ENCODE assay signal across 24 mouse cellular contexts in genomic region chr10:39241486-39241885, GRCm38 (mm10).
"Had no signal": no experiment of that assay in that cellular context is flagged by ENCODE, and none has a peak within 500 bp of the region (broad histone marks: within the 10 kb centered on the region; RNA-seq: fewer than 3 reads in every experiment).

No protein-coding gene starts in this region.

- H3K9ac ChIP-seq: heart, embryonic 12.5 days; hindbrain, embryonic 13.5 days; hindbrain, embryonic 15.5 days; kidney, embryonic 15.5 days; limb, embryonic 13.5 days; limb, embryonic 15.5 days; liver, embryonic 12.5 days; liver, embryonic 14.5 days had no signal

- H3K27ac ChIP-seq: gastrocnemius, adult 2 months; heart, adult 2 months; hindbrain, embryonic 13.5 days; hindbrain, embryonic 15.5 days; hindbrain, postnatal 0 days; kidney, embryonic 15.5 days; kidney, postnatal 0 days; limb, embryonic 13.5 days; limb, embryonic 15.5 days; liver, embryonic 12.5 days; liver, embryonic 14.5 days had no signal

- H3K4me2 ChIP-seq: heart, embryonic 12.5 days; hindbrain, embryonic 13.5 days; hindbrain, embryonic 15.5 days; kidney, embryonic 15.5 days; limb, embryonic 13.5 days; limb, embryonic 15.5 days; liver, embryonic 12.5 days had no signal

- DNase-seq: gastrocnemius, adult 2 months; gastrocnemius, postnatal 10 days; gastrocnemius, postnatal 25 days; heart, adult 2 months; heart, postnatal 4 days; kidney, adult 11 months; kidney, adult 2 months; kidney, adult 9 months; kidney, postnatal 14 days; kidney, postnatal 36 days; layer of hippocampus, adult 9-11 months; layer of hippocampus, postnatal 36 days had no signal

- ATAC-seq: hindbrain, postnatal 0 days; intestine, embryonic 16.5 days; liver, embryonic 12.5 days had no signal

- H3K27me3 ChIP-seq: heart, embryonic 12.5 days; hindbrain, embryonic 13.5 days; hindbrain, embryonic 15.5 days; kidney, embryonic 15.5 days; limb, embryonic 13.5 days; limb, embryonic 15.5 days; liver, embryonic 12.5 days had no signal

- H3K9me3 ChIP-seq: heart, embryonic 12.5 days; hindbrain, embryonic 10.5 days; hindbrain, embryonic 13.5 days; hindbrain, embryonic 15.5 days; kidney, embryonic 15.5 days; limb, embryonic 13.5 days; limb, embryonic 15.5 days; liver, embryonic 12.5 days had no signal

- H3K4me1 ChIP-seq: liver, embryonic 12.5 days had no signal

- H3K4me3 ChIP-seq: gastrocnemius, adult 2 months; heart, adult 2 months; heart, embryonic 12.5 days; hindbrain, embryonic 10.5 days; hindbrain, embryonic 13.5 days; hindbrain, embryonic 15.5 days; kidney, embryonic 15.5 days; limb, embryonic 13.5 days; limb, embryonic 15.5 days; liver, embryonic 12.5 days had no signal

- H3K36me3 ChIP-seq: heart, embryonic 12.5 days; hindbrain, embryonic 10.5 days; hindbrain, embryonic 13.5 days; hindbrain, embryonic 15.5 days; kidney, embryonic 15.5 days; limb, embryonic 13.5 days; limb, embryonic 15.5 days; liver, embryonic 12.5 days had no signal
